Mouse (Mus musculus) E14TG2a.4 (cell line): ENCODE measurements around the gene Thada.

Experiments used
- CTCF ChIP-seq: conservative IDR thresholded peaks from 2 replicates; pipeline ENCODE4 v1.5.1; 2014; ENCODE audit warnings: low read length
- NANOG ChIP-seq: IDR thresholded peaks from 2 replicates; pipeline ENCODE4 v1.6.1; 2014; ENCODE audit warnings: borderline replicate concordance, low read length, mixed read lengths

DNA sequence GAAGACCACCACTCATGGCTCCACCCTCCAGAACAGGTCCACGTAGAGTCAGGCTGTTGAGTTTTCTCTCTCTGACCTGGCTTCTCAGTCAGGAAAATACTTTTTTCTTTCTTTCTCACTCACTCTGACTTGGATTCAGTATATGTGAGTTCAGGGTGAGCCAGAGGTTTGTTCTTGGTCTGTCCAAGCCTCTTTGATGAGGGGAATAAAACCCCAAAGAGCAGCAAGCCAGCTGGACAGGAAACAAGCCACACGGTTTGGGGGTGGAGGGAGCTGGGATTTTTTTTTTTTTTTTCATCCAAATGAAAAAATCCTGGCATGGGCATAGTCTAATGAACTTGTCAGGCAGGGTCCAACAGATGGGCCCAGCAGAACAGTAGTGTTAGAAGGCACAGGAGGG, 210.2 kb downstream of the Thada start:
- no peak for TF ChIP-seq CTCF
- no peak for TF ChIP-seq NANOG
